Mouse (Mus musculus) forebrain, embryonic 16.5 days (tissue): ENCODE measurements around the gene Gtf2a1. TPM values are rescaled to one million over a fixed set of nuclear protein-coding genes. Genes with fewer than 3 reads are reported as not detected.
"Not testable (repeated sequence)": the region's sequence is repeated elsewhere in the genome, so short reads cannot be mapped to it uniquely, and the experiment has no call there.

Source experiments
- ATAC-seq: fragments of 200-750 bp; cut with Nextera tagmentation; 2 replicates; pipeline ENCODE4 v1.8.0; 2017; ENCODE audit warnings: mild to moderate bottlenecking, moderate library complexity
- H3K27ac ChIP-seq: fragments of 300-500 bp; sonication (generic); 2 replicates; pipeline ENCODE4 v1.5.1; 2014; ENCODE audit warnings: low read length, control low read depth
- H3K27me3 ChIP-seq: fragments of 300-500 bp; sonication (generic); replicated peaks from 2 replicates; pipeline ENCODE4 v1.6.1; 2014; ENCODE audit warnings: low read length; ENCODE audit not compliant: control insufficient read depth, insufficient read depth
- H3K36me3 ChIP-seq: fragments of 300-500 bp; sonication (generic); 2 replicates; pipeline ENCODE4 v1.6.1; 2014; ENCODE audit not compliant: control insufficient read depth, insufficient read depth
- H3K4me1 ChIP-seq: fragments of 300-500 bp; sonication (generic); replicated peaks from 2 replicates; pipeline ENCODE4 v1.6.1; 2014; ENCODE audit warnings: low read length; ENCODE audit not compliant: control insufficient read depth, insufficient read depth
- H3K4me2 ChIP-seq: fragments of 300-500 bp; sonication (generic); 2 replicates; pipeline ENCODE4 v1.6.1; 2014; ENCODE audit warnings: mild to moderate bottlenecking, low read length, control low read depth
- H3K4me3 ChIP-seq: fragments of 300-500 bp; sonication (generic); replicated peaks from 2 replicates; pipeline ENCODE4 v1.5.1; 2014; ENCODE audit warnings: mild to moderate bottlenecking, low read length, control low read depth
- H3K9ac ChIP-seq: fragments of 300-500 bp; sonication (generic); replicated peaks from 2 replicates; pipeline ENCODE4 v1.6.1; 2014; ENCODE audit warnings: low read depth, low read length, control low read depth
- H3K9me3 ChIP-seq: fragments of 300-500 bp; sonication (generic); 2 replicates; pipeline ENCODE4 v1.6.1; 2016; ENCODE audit warnings: low read length; ENCODE audit not compliant: control insufficient read depth
- WGBS: fragments of 180-500 bp; shearing (Covaris S2); extraction: QIAGEN DNeasy Blood & Tissue Kit; methylation state at CpG from one replicate; pipeline ENCODE4 v1.1.7; 2014; 5-methylcytosine and 5-hydroxymethylcytosine counted together
- polyA plus RNA-seq: library from polyadenylated mRNA; unstranded; fragments of >200 nt; fragmentation: Nextera tagmentation; extraction: Ambion mirVana; gene quantifications from 2 replicates; pipeline ENCODE4 v1.2.1, GENCODE M21; 2015

Gene Gtf2a1
- polyA plus RNA-seq, 1 experiment from 2014 or later = 77.2 TPM

- no peak overlapping the region for H3K9ac ChIP-seq
- no peaks in the 10 kb centered on the region for H3K27me3 ChIP-seq
- WGBS = 89% methylated on average over 3 of the region's 3 CpGs
- H3K4me1 ChIP-seq = peaks cover 20% of the 10 kb centered on the region
- no peak for ATAC-seq
- peaks cover 5% of the 10 kb centered on the region; the same call in 1 of the 2 replicates for H3K36me3 ChIP-seq
- no peak overlapping the region for H3K27ac ChIP-seq
- H3K4me3 ChIP-seq = no peak overlapping the region
- H3K4me2 ChIP-seq = no peak overlapping the region
- H3K9me3 ChIP-seq = no peaks in the 10 kb centered on the region
Observed at GRCm38 (mm10) chr12:91585206-91585605, 5.1 kb downstream of the Gtf2a1 start.

GRCm38 (mm10) chr12:91583409-91583808 lies 6.9 kb downstream of the Gtf2a1 start:
- Histone ChIP-seq H3K4me2 (peak overlapping the region; percentile 29), H3K9me3 (no peaks in the 10 kb centered on the region), H3K4me1 (peaks cover 20% of the 10 kb centered on the region), H3K27me3 (no peaks in the 10 kb centered on the region), H3K36me3 (peaks cover 5% of the 10 kb centered on the region; the same call in 1 of the 2 replicates), H3K9ac (peak overlapping the region; percentile 40), H3K27ac (no peak overlapping the region), H3K4me3 (0 out of 2 replicates have a peak overlapping the region, but pooled peaks have one; percentile 0)
- ATAC-seq = no peak
- WGBS = 20% methylated on average over 6 of the region's 6 CpGs

- no peak overlapping the region for H3K4me2 ChIP-seq
- no peaks in the 10 kb centered on the region for H3K9me3 ChIP-seq
- H3K27ac ChIP-seq = no peak overlapping the region
- 30% methylated on average over 6 of the region's 6 CpGs for WGBS
- no peak overlapping the region for H3K9ac ChIP-seq
- peak; percentile 51; the same call in 1 of the 2 replicates for ATAC-seq
- no peaks in the 10 kb centered on the region for H3K27me3 ChIP-seq
- no peak overlapping the region for H3K4me3 ChIP-seq
- H3K36me3 ChIP-seq = peaks cover 5% of the 10 kb centered on the region; the same call in 1 of the 2 replicates
- peaks cover 20% of the 10 kb centered on the region for H3K4me1 ChIP-seq
Observed at GRCm38 (mm10) chr12:91582362-91583002, 7.8 kb downstream of the Gtf2a1 start.

GRCm38 (mm10) chr12:91581204-91582070 lies 8.8 kb downstream of the Gtf2a1 start:
- no peaks in the 10 kb centered on the region for H3K27me3 ChIP-seq
- no peak overlapping the region for H3K4me3 ChIP-seq
- ATAC-seq = no peak
- peaks cover 5% of the 10 kb centered on the region; the same call in 1 of the 2 replicates for H3K36me3 ChIP-seq
- H3K4me1 ChIP-seq = peaks cover 13% of the 10 kb centered on the region
- no peak overlapping the region for H3K27ac ChIP-seq
- H3K9ac ChIP-seq = no peak overlapping the region
- 95% methylated on average over 6 of the region's 6 CpGs for WGBS
- H3K4me2 ChIP-seq = no peak overlapping the region
- no peaks in the 10 kb centered on the region for H3K9me3 ChIP-seq

- no peak for ATAC-seq
- Histone ChIP-seq H3K36me3 (peaks cover 4% of the 10 kb centered on the region), H3K9ac (no peak overlapping the region), H3K27ac (no peak overlapping the region), H3K27me3 (no peaks in the 10 kb centered on the region), H3K4me2 (no peak overlapping the region), H3K4me1 (peaks cover 13% of the 10 kb centered on the region), H3K9me3 (no peaks in the 10 kb centered on the region), H3K4me3 (no peak overlapping the region)
- 94% methylated on average over 2 of the region's 2 CpGs for WGBS
Observed at GRCm38 (mm10) chr12:91579665-91580064, 10.6 kb downstream of the Gtf2a1 start.

- Histone ChIP-seq H3K4me2 (no peak overlapping the region), H3K27me3 (no peaks in the 10 kb centered on the region), H3K9ac (no peak overlapping the region), H3K27ac (no peak overlapping the region), H3K4me1 (no peaks in the 10 kb centered on the region), H3K36me3 (peaks cover 32% of the 10 kb centered on the region), H3K4me3 (no peak overlapping the region), H3K9me3 (no peaks in the 10 kb centered on the region)
- 89% methylated on average over 2 of the region's 2 CpGs for WGBS
- no peak for ATAC-seq
Observed at GRCm38 (mm10) chr12:91571708-91572107, 18.6 kb downstream of the Gtf2a1 start.

GRCm38 (mm10) chr12:91569255-91569654 lies 21.0 kb downstream of the Gtf2a1 start:
- Histone ChIP-seq H3K4me3 (no peak overlapping the region), H3K9me3 (no peaks in the 10 kb centered on the region), H3K4me1 (no peaks in the 10 kb centered on the region), H3K36me3 (peaks cover 30% of the 10 kb centered on the region), H3K27me3 (no peaks in the 10 kb centered on the region), H3K27ac (no peak overlapping the region), H3K4me2 (no peak overlapping the region), H3K9ac (no peak overlapping the region)
- ATAC-seq = no peak
- 90% methylated on average over 3 of the region's 3 CpGs for WGBS

GRCm38 (mm10) chr12:91567145-91567544 lies 23.1 kb downstream of the Gtf2a1 start:
- Histone ChIP-seq H3K4me2 (no peak overlapping the region), H3K27ac (no peak overlapping the region), H3K36me3 (peaks cover 27% of the 10 kb centered on the region), H3K9ac (no peak overlapping the region), H3K27me3 (no peaks in the 10 kb centered on the region), H3K4me3 (no peak overlapping the region), H3K4me1 (no peaks in the 10 kb centered on the region), H3K9me3 (no peaks in the 10 kb centered on the region)
- ATAC-seq = no peak
- WGBS = 93% methylated on average over 4 of the region's 4 CpGs

GRCm38 (mm10) chr12:91558152-91558551 lies 32.1 kb downstream of the Gtf2a1 start:
- H3K36me3 ChIP-seq = not testable (repeated sequence)

More at GRCm38 (mm10) chr12:91558152-91558551, 32.1 kb downstream of the Gtf2a1 start:
- ATAC-seq, H3K9me3 ChIP-seq, H3K27ac ChIP-seq, H3K4me1 ChIP-seq, H3K4me3 ChIP-seq, H3K4me2 ChIP-seq, H3K27me3 ChIP-seq, H3K9ac ChIP-seq: not testable (repeated sequence)
- 65% methylated on average over 4 of the region's 4 CpGs for WGBS
